Comparison of ENCODE assay signal across 9 mouse cellular contexts in genomic region chr10:71422047-71423037, GRCm38 (mm10).
DNase-seq lines count a peak whose midpoint lies in the region; TF ChIP-seq lines count a peak whose summit lies in the region.
"Had no signal": no experiment of that assay in that cellular context is flagged by ENCODE, and none has a peak within 500 bp of the region (broad histone marks: within the 10 kb centered on the region; RNA-seq: fewer than 3 reads in every experiment).

No protein-coding gene starts in this region.

- WGBS in lung, adult 2 months = 38% methylated on average over 14 of the region's 14 CpGs

- peak; percentile 52; the same call in 1 of the 2 replicates for TF ChIP-seq CTCF in lung, adult 2 months (IDR thresholded peaks at IDR 0.05; ENCODE audit: insufficient read depth, low read length)

- no peak for TF ChIP-seq POLR2A in lung, adult 2 months (IDR thresholded peaks at IDR 0.05; ENCODE audit: borderline replicate concordance, extremely low read depth, low read depth, low read length)

- no peak overlapping the region for H3K4me3 ChIP-seq in lung, adult 2 months (replicated peaks; ENCODE audit: extremely low read depth, low read depth, low read length)
- H3K4me3 ChIP-seq: stomach, embryonic 15.5 days had no signal

- H3K4me1 ChIP-seq in lung, adult 2 months (ENCODE audit: control insufficient read depth, insufficient read depth, low read length) = no peaks in the 10 kb centered on the region
- H3K4me1 ChIP-seq: stomach, embryonic 15.5 days had no signal

- DNase-seq in 3T3-L1 (ENCODE audit: low read depth, low spot score) = peak; percentile 77
- peak; percentile 23 for DNase-seq in MEL-GATA-1-ER (ENCODE audit: extremely low read depth, low read depth)
- DNase-seq in cerebellum, adult 8-10 months = peak; percentile 64
- peak; percentile 71 to 75 for DNase-seq in frontal cortex, postnatal 36 days (ENCODE audit: low spot score in 2 of 2)
- peak; percentile 80 to 83 for DNase-seq in kidney, postnatal 4 days
- peak; percentile 49 for DNase-seq in lung, adult 2 months
- peak; percentile 53 for DNase-seq in retina, adult 2 months (ENCODE audit: low read depth, low spot score)
- DNase-seq in urinary bladder, postnatal 36 days (ENCODE audit: low spot score in 2 of 2) = peak; percentile 19 to 51

Comparison
In these comparisons a context has a peak if more than half of its experiments do, and no peak if none do; other contexts are left out.
1. DNase-seq: peak in every context shown above with its lines; median percentile 82 in kidney, postnatal 4 days; 77 in 3T3-L1; 73 in frontal cortex, postnatal 36 days; 64 in cerebellum, adult 8-10 months; 53 in retina, adult 2 months; 49 in lung, adult 2 months; 35 in urinary bladder, postnatal 36 days; 23 in MEL-GATA-1-ER.